Mouse (Mus musculus): ENCODE results near the gene Kcnip4. TPM values are rescaled to one million over a fixed set of nuclear protein-coding genes. Genes with fewer than 3 reads are reported as not detected.

The Kcnip4 gene
- total RNA-seq, 2 experiments from 2014 or later = 53.6 to 58.8 TPM

- no peak for DNase-seq (ENCODE audit: low spot score in 2 of 2)
Observed at GRCm38 (mm10) chr5:48606916-48607315, 917.8 kb downstream of the Kcnip4 start.

- no peak for DNase-seq (ENCODE audit: low spot score in 2 of 2)
Observed at GRCm38 (mm10) chr5:48606281-48606680, 918.4 kb downstream of the Kcnip4 start.

GRCm38 (mm10) chr5:48599481-48600040, 925.1 kb downstream of the Kcnip4 start:
- DNase-seq (ENCODE audit: low spot score in 2 of 2) = no peak

GRCm38 (mm10) chr5:48588014-48588413, 936.7 kb downstream of the Kcnip4 start:
- DNase-seq (ENCODE audit: low spot score in 2 of 2) = no peak

- no peak for DNase-seq (ENCODE audit: low spot score in 2 of 2)
Observed at GRCm38 (mm10) chr5:48583431-48583830, 941.3 kb downstream of the Kcnip4 start.

- no peak for DNase-seq (ENCODE audit: low spot score in 2 of 2)
Observed at GRCm38 (mm10) chr5:48563996-48564587, 960.6 kb downstream of the Kcnip4 start.

GRCm38 (mm10) chr5:48551753-48552152, 973.0 kb downstream of the Kcnip4 start:
- no peak for DNase-seq (ENCODE audit: low spot score in 2 of 2)

- DNase-seq (ENCODE audit: low spot score in 2 of 2) = no peak
Observed at GRCm38 (mm10) chr5:48545825-48546224, 978.9 kb downstream of the Kcnip4 start.

- DNase-seq (ENCODE audit: low spot score in 2 of 2) = no peak
Observed at GRCm38 (mm10) chr5:48544784-48545734, 979.6 kb downstream of the Kcnip4 start.

- no peak for DNase-seq (ENCODE audit: low spot score in 2 of 2)
Observed at GRCm38 (mm10) chr5:48518035-48518434, 1006.7 kb downstream of the Kcnip4 start.

- DNase-seq (ENCODE audit: low spot score in 2 of 2) = no peak
Observed at GRCm38 (mm10) chr5:48513354-48513753, 1011.4 kb downstream of the Kcnip4 start.

- DNase-seq (ENCODE audit: low spot score in 2 of 2) = no peak
Observed at GRCm38 (mm10) chr5:48511357-48511756, 1013.4 kb downstream of the Kcnip4 start.

GRCm38 (mm10) chr5:48510241-48510640, 1014.5 kb downstream of the Kcnip4 start:
- no peak for DNase-seq (ENCODE audit: low spot score in 2 of 2)

GRCm38 (mm10) chr5:48509194-48509930, 1015.3 kb downstream of the Kcnip4 start:
- peak; percentile 3 to 42 for DNase-seq (ENCODE audit: low spot score in 2 of 2)

GRCm38 (mm10) chr5:48503094-48503493, 1021.6 kb downstream of the Kcnip4 start:
- DNase-seq (ENCODE audit: low spot score in 2 of 2) = no peak

GRCm38 (mm10) chr5:48502442-48502841, 1022.3 kb downstream of the Kcnip4 start:
- DNase-seq (ENCODE audit: low spot score in 2 of 2) = no peak

- no peak for DNase-seq (ENCODE audit: low spot score in 2 of 2)
Observed at GRCm38 (mm10) chr5:48500204-48500603, 1024.5 kb downstream of the Kcnip4 start.

GRCm38 (mm10) chr5:48490864-48491477, 1033.7 kb downstream of the Kcnip4 start:
- no peak for DNase-seq (ENCODE audit: low spot score in 2 of 2)

- no peak for DNase-seq (ENCODE audit: low spot score in 2 of 2)
Observed at GRCm38 (mm10) chr5:48489549-48490288, 1035.0 kb downstream of the Kcnip4 start.

- DNase-seq (ENCODE audit: low spot score in 2 of 2) = no peak
Observed at GRCm38 (mm10) chr5:48483112-48483511, 1041.6 kb downstream of the Kcnip4 start.
